Mouse (Mus musculus) right cerebral cortex, adult 2 months (tissue): ENCODE results near the gene Adam1a.
"Not testable (repeated sequence)": the region's sequence is repeated elsewhere in the genome, so short reads cannot be mapped to it uniquely, and the experiment has no call there.

Source experiments
- DNase-seq, 2 experiments: peaks; one replicate each; pipeline ENCODE4 v3.0.0; 2021 to 2022; ENCODE audit warnings: low spot score in 2 of 2

The Adam1a gene

DNA sequence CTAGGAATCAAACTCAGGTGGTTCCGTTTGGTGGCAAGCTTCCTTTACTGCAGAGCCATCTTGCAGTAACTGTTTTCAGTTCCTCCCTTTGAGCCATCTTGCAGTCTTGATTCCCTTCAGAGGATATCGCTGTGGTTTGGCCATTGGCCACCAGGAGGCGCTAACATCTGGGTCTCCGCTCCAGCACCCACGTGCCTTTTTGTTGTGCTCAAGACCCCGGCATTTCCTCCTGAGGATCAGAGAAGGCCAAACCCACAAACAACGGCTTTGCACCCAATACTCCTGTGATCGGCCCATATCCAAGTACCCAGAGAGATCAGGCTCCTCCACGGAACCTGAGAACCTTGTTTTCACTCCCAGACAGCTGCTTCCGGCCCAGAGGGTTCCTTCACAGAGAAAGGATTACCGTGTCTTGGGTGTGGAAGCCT lies 19.2 kb upstream of the Adam1a start:
- DNase-seq: peak; percentile 84 to 86

DNA sequence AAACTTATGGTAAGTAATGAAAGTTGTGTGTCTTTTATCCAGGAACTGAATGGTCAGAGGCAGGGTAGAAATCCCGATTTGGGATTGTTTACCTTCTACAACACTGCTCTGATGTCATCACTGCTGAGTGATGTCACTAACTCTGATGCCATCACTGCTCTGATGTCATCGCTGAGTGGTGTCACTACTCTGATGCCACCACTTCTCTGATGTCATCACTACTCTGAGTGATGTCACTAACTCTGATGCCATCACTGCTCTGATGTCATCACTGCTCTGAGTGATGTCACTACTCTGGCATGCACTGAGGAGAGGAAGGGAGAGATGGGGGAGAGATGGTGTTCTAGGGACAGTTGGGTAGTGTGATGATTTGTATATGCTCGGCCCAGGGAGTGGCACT lies 17.2 kb upstream of the Adam1a start:
- DNase-seq: no peak

GRCm38 (mm10) chr5:121549196-121549595 lies 3.9 kb upstream of the Adam1a start:
- no peak for DNase-seq

DNA sequence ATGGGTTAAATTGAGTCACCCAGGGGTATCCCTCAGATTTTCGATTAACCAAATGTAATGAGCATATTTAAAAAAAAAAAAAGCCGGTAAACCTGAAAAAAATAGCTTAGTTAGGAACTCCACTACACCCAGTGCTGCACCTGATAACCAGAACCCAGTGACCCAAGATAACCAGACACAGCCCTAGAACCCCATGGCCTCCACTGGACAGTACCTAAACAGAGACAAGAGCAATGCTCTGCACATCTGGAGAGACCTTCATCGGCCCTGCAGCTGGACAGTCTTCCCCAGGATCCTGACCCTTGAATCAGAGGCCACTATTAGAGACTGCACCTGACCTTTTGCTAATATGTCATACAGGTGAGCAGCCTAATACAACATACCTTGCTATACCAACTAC lies 1.8 kb upstream of the Adam1a start:
- no peak for DNase-seq

- peak; percentile 39 to 41 for DNase-seq
These were observed 1.2 kb upstream of the Adam1a start for GRCm38 (mm10) chr5:121546530-121546895.

DNA sequence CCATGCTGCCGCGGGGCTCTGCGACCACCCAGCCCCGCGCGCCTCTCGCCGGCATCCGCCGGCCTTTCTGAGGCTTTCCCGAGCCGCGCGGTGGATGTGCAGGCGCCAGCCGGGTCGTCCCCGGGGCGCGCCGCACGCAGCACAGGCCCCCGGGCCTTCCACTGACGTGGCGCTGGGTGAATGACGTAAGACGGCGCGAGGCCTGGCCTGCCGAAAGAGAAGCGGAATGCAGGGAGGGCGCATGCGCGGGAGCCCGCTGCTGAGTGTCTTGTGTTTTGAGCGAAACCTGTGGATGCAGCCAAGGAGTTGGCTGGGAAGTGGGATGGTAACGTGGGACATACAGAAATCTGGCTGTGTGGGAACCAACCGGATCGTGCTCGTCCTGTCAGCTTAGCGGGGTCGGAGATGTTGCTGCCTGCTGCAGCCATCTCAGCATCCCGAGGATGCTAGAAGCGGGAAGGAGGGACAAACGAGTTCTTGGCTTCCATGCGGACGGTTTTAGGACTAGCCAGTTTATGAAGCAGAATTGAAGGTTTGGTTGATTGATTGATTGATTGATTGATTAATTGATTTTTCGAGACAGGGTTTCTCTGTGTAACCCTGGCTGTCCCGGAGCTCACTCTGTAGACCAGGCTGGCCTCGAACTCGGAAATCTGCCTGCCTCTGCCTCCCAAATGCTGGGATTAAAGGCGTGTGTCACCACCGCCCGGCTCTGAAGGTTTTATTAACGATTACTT lies 679 bp upstream of the Adam1a start, which contains the start of gene Mapkapk5:
Mapkapk5 (minus strand) TSS at position 113 of the 737 bp plus-strand sequence.
- peak; percentile 96 to 98 for DNase-seq

DNA sequence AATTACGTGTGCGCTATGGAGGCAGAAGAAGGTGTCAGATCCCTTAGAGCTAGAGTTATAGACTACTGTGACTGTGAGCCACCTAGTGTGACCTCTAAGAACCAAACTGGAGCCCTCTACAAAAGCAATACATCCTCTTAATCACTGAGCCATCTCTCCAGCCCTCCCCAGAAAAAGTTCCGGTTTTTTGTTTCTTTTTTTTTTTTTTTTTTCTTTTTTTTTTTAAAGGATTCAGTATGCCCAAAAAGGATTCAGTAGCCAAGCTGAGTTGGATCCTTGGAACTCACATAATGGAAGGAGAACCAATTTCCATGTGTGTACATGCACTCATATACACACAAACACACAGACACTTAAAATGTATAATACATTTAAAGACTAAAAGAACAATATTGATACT lies 1.9 kb downstream of the Adam1a start:
- DNase-seq: no peak

GRCm38 (mm10) chr5:121541235-121541634 lies 4.0 kb downstream of the Adam1a start:
- DNase-seq: no peak

DNA sequence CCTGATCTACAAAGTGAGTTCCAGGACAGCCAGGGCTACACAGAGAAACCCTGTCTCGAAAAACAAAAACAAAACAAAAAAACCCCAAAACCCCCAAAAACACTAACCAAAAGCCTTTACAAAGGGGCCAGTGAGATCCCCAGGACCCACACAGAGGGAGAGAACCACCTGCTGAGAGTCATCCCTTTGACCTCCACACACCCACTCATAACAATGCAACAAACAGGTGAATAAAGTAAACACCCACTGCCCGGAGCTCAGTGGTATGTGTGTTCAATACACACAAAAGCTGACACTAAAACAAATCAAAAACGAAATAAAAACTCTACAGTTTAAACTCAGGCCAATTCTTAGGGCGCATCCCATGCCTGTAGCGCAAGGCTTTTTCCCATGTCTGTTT lies 5.2 kb downstream of the Adam1a start:
- no peak for DNase-seq

- no peak for DNase-seq
These were observed 7.7 kb downstream of the Adam1a start for GRCm38 (mm10) chr5:121537588-121537987.

- no peak for DNase-seq
These were observed 8.2 kb downstream of the Adam1a start for GRCm38 (mm10) chr5:121536921-121537555.

DNA sequence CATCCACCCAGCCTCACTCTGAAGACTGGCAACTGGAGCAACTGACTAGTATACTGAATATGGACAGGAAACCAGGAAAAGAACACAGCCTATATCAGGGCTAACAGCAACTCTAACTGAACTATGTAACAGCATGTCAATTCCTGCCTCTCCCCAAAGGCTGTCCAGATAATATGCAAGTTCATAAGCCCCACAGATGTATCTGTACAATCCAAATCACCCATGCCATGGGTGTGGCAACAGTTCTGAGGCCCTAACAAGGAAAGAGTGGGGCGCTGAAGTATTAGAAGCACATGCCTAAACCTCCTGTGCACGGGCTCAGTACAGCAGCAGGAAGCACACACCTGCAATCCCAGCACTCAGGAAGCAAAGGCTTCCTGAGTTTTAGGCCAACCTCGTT lies 10.2 kb downstream of the Adam1a start:
- DNase-seq: no peak

DNA sequence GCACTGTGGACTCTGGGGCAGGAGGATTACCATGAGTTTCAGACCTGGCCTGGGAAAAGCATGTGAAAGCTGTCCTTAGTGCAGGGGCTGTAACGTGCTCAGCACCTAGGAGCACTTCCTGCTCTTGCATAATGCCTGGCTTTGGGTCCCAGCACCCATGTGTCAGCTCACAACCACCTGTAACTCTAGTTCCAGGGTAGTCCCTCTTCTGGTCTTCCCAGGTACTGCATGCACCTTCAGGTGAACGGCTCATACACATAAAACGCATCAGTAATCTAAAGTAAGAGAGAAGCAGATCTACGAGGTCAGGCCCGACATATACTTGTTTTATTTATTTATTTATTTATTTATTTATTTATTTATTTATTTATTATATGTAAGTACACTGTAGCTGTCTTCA lies 10.8 kb downstream of the Adam1a start:
- no peak for DNase-seq

GRCm38 (mm10) chr5:121526961-121527360 lies 18.3 kb downstream of the Adam1a start:
- no peak for DNase-seq

DNA sequence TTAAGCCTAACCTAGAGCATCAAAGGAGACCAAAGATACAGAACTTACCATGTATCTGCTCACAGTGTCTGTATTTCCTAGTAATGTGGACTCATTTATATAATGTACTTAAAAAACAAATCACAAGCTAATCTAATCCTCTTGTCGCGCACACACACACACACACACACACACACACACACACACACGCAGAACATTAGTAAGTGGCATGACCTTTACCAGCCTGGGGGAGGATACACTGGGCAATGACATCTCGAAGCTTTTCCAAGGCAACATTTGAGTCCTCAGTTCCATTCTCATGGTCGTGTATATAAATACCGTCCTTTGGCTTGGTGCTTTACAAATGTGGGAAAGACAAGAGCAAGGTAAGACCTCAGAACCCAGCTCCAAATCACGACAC lies 18.8 kb downstream of the Adam1a start:
- no peak for DNase-seq

DNA sequence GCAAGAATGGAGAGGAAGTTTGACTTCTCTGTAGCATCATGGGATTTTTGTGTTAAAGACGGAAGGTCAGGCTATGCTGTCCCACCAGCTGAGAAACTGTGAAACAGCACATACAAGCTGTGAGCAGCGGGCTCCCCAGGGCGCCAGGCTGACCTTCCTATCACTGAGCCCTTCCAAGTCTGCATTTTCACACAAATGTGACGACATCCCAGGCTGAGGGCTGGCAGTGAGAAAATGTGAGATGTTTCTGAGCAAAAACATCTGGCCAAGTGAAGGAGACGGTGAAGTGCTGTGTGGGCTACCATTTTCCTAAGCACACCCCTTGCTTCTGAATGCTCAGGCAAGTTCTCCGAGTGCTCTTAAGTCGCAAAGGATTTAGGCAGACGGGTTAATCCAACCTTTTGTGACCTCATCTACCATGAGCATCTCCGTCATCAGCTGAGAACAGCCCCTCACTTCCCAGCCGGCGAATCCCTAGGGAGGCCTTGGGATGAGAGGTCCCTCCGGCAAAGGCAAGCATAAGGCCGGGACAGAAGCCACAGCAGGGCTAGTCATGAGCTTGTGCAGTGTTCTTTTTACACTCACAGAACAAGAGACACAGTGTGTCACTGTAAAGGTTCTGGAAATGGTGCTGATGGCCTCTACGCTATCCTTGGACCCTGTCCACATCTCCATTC lies 19.4 kb downstream of the Adam1a start:
- no peak for DNase-seq

- DNase-seq: not testable (repeated sequence)
These were observed 25.5 kb downstream of the Adam1a start for GRCm38 (mm10) chr5:121519758-121520157.

- DNase-seq: no peak
These were observed 26.3 kb downstream of the Adam1a start for GRCm38 (mm10) chr5:121518983-121519382.

DNA sequence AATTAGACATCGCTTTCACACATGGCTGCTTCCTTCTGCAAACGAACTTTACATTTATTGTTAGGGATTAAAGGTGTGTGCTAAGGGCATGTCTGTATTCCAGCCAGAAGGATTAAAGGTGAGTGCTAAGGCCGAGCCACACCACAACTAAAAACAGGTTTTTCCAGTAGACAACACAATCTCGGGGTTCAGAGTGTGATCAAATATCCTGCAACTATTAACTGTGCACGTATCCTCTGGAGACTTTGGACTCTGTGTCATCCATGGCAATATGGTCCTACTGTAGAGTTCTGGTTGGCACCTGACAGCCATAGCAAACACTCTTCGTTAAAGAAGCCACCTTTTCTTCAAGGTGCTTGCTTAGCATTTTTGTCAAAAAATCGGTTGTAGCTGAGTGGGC lies 35.3 kb downstream of the Adam1a start:
- DNase-seq: no peak

- no peak for DNase-seq
These were observed 38.4 kb downstream of the Adam1a start for GRCm38 (mm10) chr5:121506846-121507245.

GRCm38 (mm10) chr5:121503231-121503630 lies 42.1 kb downstream of the Adam1a start, which contains the start of gene Adam1b:
Gene Adam1b, minus strand, starts transcription at chr5:121503435.
- DNase-seq: no peak

GRCm38 (mm10) chr5:121501424-121501996 lies 43.8 kb downstream of the Adam1a start:
- DNase-seq: not testable (repeated sequence)
